Mouse (Mus musculus) ES-E14 (cell line): Measurements from ENCODE around the gene Rbfox1. TPM values are rescaled to one million over a fixed set of nuclear protein-coding genes. Genes with fewer than 3 reads are reported as not detected.

ENCODE experiments used
- DNase-seq: peaks from one replicate; pipeline ENCODE4 v3.0.0-alpha.2; 2013; ENCODE audit warnings: low read depth, low spot score
- H3K27ac ChIP-seq: 2 replicates; pipeline ENCODE4 v1.5.1; 2012; ENCODE audit warnings: low read depth, mild to moderate bottlenecking, low read length, moderate library complexity, mixed read lengths; ENCODE audit not compliant: poor library complexity, insufficient read depth, severe bottlenecking
- H3K36me3 ChIP-seq: 2 replicates; pipeline ENCODE4 v1.6.1; 2012; ENCODE audit warnings: mild to moderate bottlenecking, low read length, moderate library complexity, mixed read lengths; ENCODE audit not compliant: control insufficient read depth, poor library complexity, insufficient read depth, severe bottlenecking
- H3K4me1 ChIP-seq, 2 experiments: fragments of 150-350 bp in 1 of 2; sonication (generic) in 1 of 2; 2 replicates each; pipeline ENCODE4 v1.6.1; 2012; ENCODE audit warnings: low read length in 2 of 2, mild to moderate bottlenecking in 1 of 2, mixed read lengths in 1 of 2; ENCODE audit not compliant: control insufficient read depth in 2 of 2, insufficient read depth in 2 of 2, poor library complexity in 1 of 2
- H3K4me3 ChIP-seq, 2 experiments: fragments of 150-350 bp in 1 of 2; sonication (generic) in 1 of 2; 2 replicates each; pipeline ENCODE4 v1.5.1; 2012; ENCODE audit warnings: low read length in 2 of 2, low read depth in 1 of 2, mild to moderate bottlenecking in 1 of 2, mixed read lengths in 1 of 2; ENCODE audit not compliant: insufficient read depth in 1 of 2, poor library complexity in 1 of 2, severe bottlenecking in 1 of 2
- H3K9ac ChIP-seq: 2 replicates; pipeline ENCODE4 v1.6.1; 2012; ENCODE audit warnings: low read depth, mild to moderate bottlenecking, low read length, mixed read lengths; ENCODE audit not compliant: poor library complexity, insufficient read depth, severe bottlenecking
- H3K9me3 ChIP-seq: fragments of 150-350 bp; sonication (generic); 2 replicates; pipeline ENCODE4 v1.6.1; 2012; ENCODE audit warnings: low read depth, mild to moderate bottlenecking, low read length; ENCODE audit not compliant: control insufficient read depth, insufficient read depth
- CHD2 ChIP-seq: IDR thresholded peaks from 2 replicates; pipeline ENCODE4 v1.6.1; 2014; ENCODE audit warnings: mild to moderate bottlenecking, low read depth, low read length, inconsistent platforms
- HCFC1 ChIP-seq: IDR thresholded peaks from 2 replicates; pipeline ENCODE4 v1.6.1; 2012; ENCODE audit warnings: low read length, inconsistent platforms, borderline replicate concordance; ENCODE audit not compliant: insufficient read depth
- MAFK ChIP-seq: IDR thresholded peaks from 2 replicates; pipeline ENCODE4 v1.6.1; 2014; ENCODE audit warnings: mild to moderate bottlenecking, low read depth, low read length, inconsistent platforms; ENCODE audit not compliant: insufficient read depth
- ZC3H11A ChIP-seq: IDR thresholded peaks from 2 replicates; pipeline ENCODE4 v1.6.1; 2012; ENCODE audit warnings: low read depth, mild to moderate bottlenecking, inconsistent platforms, low read length, borderline replicate concordance
- ZNF384 ChIP-seq: IDR thresholded peaks from 2 replicates; pipeline ENCODE4 v1.6.1; 2012; ENCODE audit warnings: low read depth, low read length, inconsistent platforms
- in situ Hi-C, 2 experiments: fragments of 600-800 bp; cut with MboI; formaldehyde crosslinking; loops; one replicate each; pipeline ENCODE4 v1.15.1; 2025; ENCODE audit warnings: low sequenced_read_pairs in 2 of 2, inconsistent platforms in 1 of 2; ENCODE audit not compliant: unreplicated experiment in 2 of 2
- total RNA-seq: library from RNA; depleted of rRNA; stranded (reverse); fragments of 300-350 nt; gene quantifications from 2 replicates; pipeline ENCODE4 v1.2.3, GENCODE M21; 2012

The Rbfox1 gene
- total RNA-seq, 1 experiment: 0.18 TPM

- H3K9me3 ChIP-seq: no peaks in the 10 kb centered on the region
- no peak overlapping the region for H3K9ac ChIP-seq
- DNase-seq: no peak
- no peaks in the 10 kb centered on the region for H3K4me1 ChIP-seq
- in situ Hi-C loops: no loop called here
- no peak overlapping the region for H3K4me3 ChIP-seq
- no peaks in the 10 kb centered on the region for H3K36me3 ChIP-seq
- TF ChIP-seq HCFC1 (no peak), ZC3H11A (no peak), CHD2 (no peak), ZNF384 (no peak), MAFK (no peak)
- H3K27ac ChIP-seq: no peak overlapping the region
Observed at GRCm38 (mm10) chr16:6427292-6428281, 542.4 kb downstream of the Rbfox1 start.

DNA sequence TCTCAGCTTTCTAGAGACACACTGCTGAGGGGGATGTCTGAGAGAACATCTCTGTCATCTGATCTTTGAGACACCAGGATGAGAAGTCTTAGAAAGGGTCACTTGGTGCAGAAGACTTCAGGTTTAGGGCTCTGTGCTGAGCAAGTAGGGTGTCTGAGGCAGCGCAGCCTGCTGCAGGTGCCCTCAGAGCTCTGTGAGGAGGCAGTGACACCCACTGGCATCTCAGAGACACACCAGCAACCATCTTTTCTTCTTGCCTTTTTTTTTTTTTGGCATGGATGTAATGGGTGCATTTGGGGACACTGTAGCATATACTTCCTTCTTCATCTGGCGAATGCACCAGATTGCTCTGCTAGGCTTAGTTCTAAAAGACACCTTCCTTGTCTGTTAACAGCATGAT lies 545.8 kb downstream of the Rbfox1 start:
- Histone ChIP-seq H3K4me1 (no peaks in the 10 kb centered on the region), H3K9me3 (no peaks in the 10 kb centered on the region), H3K9ac (no peak overlapping the region), H3K27ac (no peak overlapping the region), H3K36me3 (no peaks in the 10 kb centered on the region), H3K4me3 (no peak overlapping the region)
- TF ChIP-seq HCFC1 (no peak), MAFK (no peak), CHD2 (no peak), ZNF384 (no peak), ZC3H11A (no peak)
- in situ Hi-C loops: no loop called here
- DNase-seq: no peak

DNA sequence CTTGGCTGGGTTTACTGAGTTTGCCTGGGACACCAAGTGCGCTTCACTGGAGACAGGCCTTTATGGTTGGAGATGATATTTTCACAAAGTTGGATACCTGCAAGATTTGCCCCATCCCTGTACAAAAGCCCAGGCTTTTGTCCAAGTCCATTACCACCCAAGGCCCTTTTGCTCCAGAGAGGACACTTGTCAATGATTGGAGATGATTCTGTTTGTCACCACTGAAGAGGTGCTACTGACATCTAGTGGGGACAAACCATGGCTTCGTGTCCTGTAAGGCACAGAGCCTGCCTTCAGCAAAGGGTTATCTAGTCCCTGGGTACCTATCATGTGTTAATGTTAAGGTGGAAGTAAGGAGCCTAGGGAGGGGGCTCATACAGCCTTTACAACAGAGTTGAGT lies 551.3 kb downstream of the Rbfox1 start:
- no peak overlapping the region for H3K4me3 ChIP-seq
- H3K36me3 ChIP-seq: no peaks in the 10 kb centered on the region
- in situ Hi-C loops: no loop called here
- no peak for DNase-seq
- no peak overlapping the region for H3K9ac ChIP-seq
- no peak overlapping the region for H3K27ac ChIP-seq
- no peaks in the 10 kb centered on the region for H3K9me3 ChIP-seq
- no peak for TF ChIP-seq ZC3H11A
- TF ChIP-seq MAFK: no peak
- no peak for TF ChIP-seq CHD2
- no peak for TF ChIP-seq HCFC1
- no peak for TF ChIP-seq ZNF384
- H3K4me1 ChIP-seq: no peaks in the 10 kb centered on the region

- Histone ChIP-seq H3K9ac (no peak overlapping the region), H3K4me1 (no peaks in the 10 kb centered on the region), H3K36me3 (no peaks in the 10 kb centered on the region), H3K9me3 (no peaks in the 10 kb centered on the region), H3K27ac (no peak overlapping the region), H3K4me3 (no peak overlapping the region)
- DNase-seq: no peak
- in situ Hi-C loops: no loop called here
- no peak for TF ChIP-seq ZC3H11A
- TF ChIP-seq CHD2: no peak
- TF ChIP-seq HCFC1: no peak
- no peak for TF ChIP-seq ZNF384
- no peak for TF ChIP-seq MAFK
Observed at GRCm38 (mm10) chr16:6448250-6448649, 563.1 kb downstream of the Rbfox1 start.
